Mouse (Mus musculus) liver, embryonic 13.5 days (tissue): ENCODE results near the gene Tmem38b. TPM values are rescaled to one million over a fixed set of nuclear protein-coding genes. Genes with fewer than 3 reads are reported as not detected.

Source experiments
- ATAC-seq: fragments of 200-750 bp; cut with Nextera tagmentation; 2 replicates; pipeline ENCODE4 v1.8.0; 2017; ENCODE audit warnings: low read depth, mild to moderate bottlenecking, moderate number of reproducible peaks, moderate library complexity
- DNase-seq: peaks from one replicate; pipeline ENCODE4 v3.0.0; 2022
- H3K27ac ChIP-seq: fragments of 300-500 bp; sonication (generic); 2 replicates; pipeline ENCODE4 v1.5.1; 2015; ENCODE audit warnings: moderate library complexity, mild to moderate bottlenecking, inconsistent platforms
- H3K27me3 ChIP-seq: fragments of 300-500 bp; sonication (generic); 2 replicates; pipeline ENCODE4 v1.6.1; 2015; ENCODE audit warnings: mild to moderate bottlenecking, inconsistent platforms
- H3K36me3 ChIP-seq: fragments of 300-500 bp; sonication (generic); 2 replicates; pipeline ENCODE4 v1.6.1; 2015; ENCODE audit warnings: mild to moderate bottlenecking, inconsistent platforms
- H3K4me1 ChIP-seq: fragments of 300-500 bp; sonication (generic); replicated peaks from 2 replicates; pipeline ENCODE4 v1.6.1; 2015; ENCODE audit warnings: inconsistent platforms
- H3K4me2 ChIP-seq: fragments of 300-500 bp; sonication (generic); 2 replicates; pipeline ENCODE4 v1.6.1; 2015; ENCODE audit warnings: inconsistent platforms, mild to moderate bottlenecking, moderate library complexity
- H3K4me3 ChIP-seq: fragments of 300-500 bp; sonication (generic); replicated peaks from 2 replicates; pipeline ENCODE4 v1.5.1; 2015; ENCODE audit warnings: mild to moderate bottlenecking, inconsistent platforms
- H3K9ac ChIP-seq: fragments of 300-500 bp; sonication (generic); 2 replicates; pipeline ENCODE4 v1.6.1; 2015; ENCODE audit warnings: mild to moderate bottlenecking, inconsistent platforms
- H3K9me3 ChIP-seq: fragments of 300-500 bp; sonication (generic); replicated peaks from 2 replicates; pipeline ENCODE4 v1.6.1; 2016; ENCODE audit warnings: inconsistent platforms
- WGBS: fragments of 180-500 bp; shearing (Covaris S2); methylation state at CpG from one replicate; pipeline ENCODE4 v1.1.7; 2015; ENCODE audit not compliant: insufficient replicate concordance; 5-methylcytosine and 5-hydroxymethylcytosine counted together
- polyA plus RNA-seq: library from polyadenylated mRNA; unstranded; fragments of >200 nt; fragmentation: Nextera tagmentation; extraction: Ambion mirVana; gene quantifications from 2 replicates; pipeline ENCODE4 v1.2.1, GENCODE M21; 2015

The Tmem38b gene
- 3.5 and 4.3 TPM in 2 replicates for polyA plus RNA-seq

- no peaks in the 10 kb centered on the region for H3K27me3 ChIP-seq
- ATAC-seq (peak; percentile 89), DNase-seq (peak; percentile 38)
- WGBS, result 1% methylated on average over 55 of the region's 55 CpGs
- peak within 1 kb of the TSS; percentile 39; the same call in 1 of the 2 replicates for H3K27ac ChIP-seq
- no peaks in the 10 kb centered on the region for H3K36me3 ChIP-seq
- peak within 1 kb of the TSS; percentile 79 for H3K4me3 ChIP-seq
- H3K9me3 ChIP-seq, result no peaks in the 10 kb centered on the region
- H3K4me1 ChIP-seq, result peaks cover 16% of the 10 kb centered on the region
- peak within 1 kb of the TSS; percentile 94 for H3K4me2 ChIP-seq
- peak within 1 kb of the TSS; percentile 78 for H3K9ac ChIP-seq
Observed at GRCm38 (mm10) chr4:53825821-53826605, at the start of gene Tmem38b. TSS of gene Tmem38b (plus strand) at chr4:53826045.

DNA sequence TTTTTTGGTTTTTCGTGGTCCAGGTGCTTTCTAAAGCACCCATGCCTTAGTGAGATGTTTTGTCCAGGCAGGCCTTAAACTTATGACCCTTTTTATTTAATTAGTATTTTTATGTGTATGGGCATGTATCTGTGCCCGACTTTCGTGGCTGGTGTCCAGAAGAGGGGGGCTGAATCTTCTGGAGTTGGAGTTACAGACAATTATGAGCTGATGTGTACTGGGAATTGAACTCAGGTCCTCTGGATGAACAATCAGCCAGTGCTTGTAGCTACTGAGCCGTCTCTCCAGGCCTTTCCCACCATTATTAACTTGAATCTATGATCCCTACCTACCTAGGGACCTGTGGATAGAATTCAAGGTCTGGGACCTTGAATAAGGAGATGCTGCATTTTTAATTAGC, 44.4 kb upstream of the Tmem38b start:
- 51% methylated on average over 4 of the region's 4 CpGs for WGBS
- Histone ChIP-seq H3K4me2 (no peak overlapping the region), H3K9ac (no peak overlapping the region), H3K9me3 (no peaks in the 10 kb centered on the region), H3K27me3 (peaks cover 44% of the 10 kb centered on the region), H3K4me3 (no peak overlapping the region), H3K4me1 (no peaks in the 10 kb centered on the region), H3K27ac (no peak overlapping the region), H3K36me3 (no peaks in the 10 kb centered on the region)
- DNase-seq (no peak), ATAC-seq (no peak)

DNA sequence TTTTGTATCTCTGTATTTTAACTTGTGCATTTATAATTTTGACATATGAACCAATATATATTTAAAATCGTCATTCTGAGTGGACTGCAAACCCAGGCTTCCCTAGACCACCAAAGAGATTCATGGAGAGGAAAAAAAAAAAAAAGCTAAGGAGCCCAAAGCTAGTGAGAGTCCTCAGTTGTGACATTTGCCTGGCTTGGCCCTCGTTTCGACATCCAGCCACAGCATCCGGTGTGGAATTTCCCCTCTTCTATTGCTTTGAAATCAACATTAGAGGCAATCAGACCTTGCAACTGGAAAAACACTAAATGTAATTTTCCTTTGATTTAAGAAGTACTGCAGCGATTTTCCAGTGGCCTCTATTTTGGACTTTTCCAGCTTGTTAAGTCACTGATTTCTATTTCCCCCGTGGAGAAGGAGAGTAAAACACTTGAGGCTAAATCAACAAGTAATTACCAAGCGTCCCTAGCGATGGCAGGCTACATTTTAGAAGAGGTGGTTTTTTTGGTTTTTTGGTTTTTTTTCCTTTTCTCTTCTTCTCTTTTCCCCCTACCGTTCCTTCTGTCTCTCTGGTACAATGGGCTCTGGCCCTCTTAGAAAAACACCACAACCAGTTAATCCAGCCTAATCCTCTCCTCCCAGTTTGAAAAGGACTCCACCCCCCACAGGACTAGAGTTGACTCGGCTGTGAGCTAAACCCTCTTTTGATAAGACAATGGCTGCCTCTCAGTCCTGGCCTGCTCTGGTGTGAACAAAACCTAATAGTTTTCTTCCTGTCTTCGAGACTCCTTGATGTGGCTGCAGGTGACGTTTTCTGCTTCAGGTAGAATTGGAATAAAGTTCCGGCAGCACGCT, 43.4 kb upstream of the Tmem38b start:
- Histone ChIP-seq H3K9me3 (no peaks in the 10 kb centered on the region), H3K4me3 (no peak overlapping the region), H3K9ac (no peak overlapping the region), H3K4me1 (no peaks in the 10 kb centered on the region), H3K27ac (no peak overlapping the region), H3K36me3 (no peaks in the 10 kb centered on the region), H3K4me2 (no peak overlapping the region), H3K27me3 (peaks cover 33% of the 10 kb centered on the region)
- 24% methylated on average over 14 of the region's 14 CpGs for WGBS
- no peak for ATAC-seq
- no peak for DNase-seq

GRCm38 (mm10) chr4:53785746-53786398, 40.0 kb upstream of the Tmem38b start:
- Histone ChIP-seq H3K27ac (no peak overlapping the region), H3K27me3 (no peaks in the 10 kb centered on the region), H3K4me2 (no peak overlapping the region), H3K4me1 (no peaks in the 10 kb centered on the region), H3K9ac (no peak overlapping the region), H3K9me3 (no peaks in the 10 kb centered on the region), H3K4me3 (no peak overlapping the region), H3K36me3 (no peaks in the 10 kb centered on the region)
- ATAC-seq (no peak), DNase-seq (no peak)
- WGBS, result 58% methylated on average over 15 of the region's 15 CpGs

DNA sequence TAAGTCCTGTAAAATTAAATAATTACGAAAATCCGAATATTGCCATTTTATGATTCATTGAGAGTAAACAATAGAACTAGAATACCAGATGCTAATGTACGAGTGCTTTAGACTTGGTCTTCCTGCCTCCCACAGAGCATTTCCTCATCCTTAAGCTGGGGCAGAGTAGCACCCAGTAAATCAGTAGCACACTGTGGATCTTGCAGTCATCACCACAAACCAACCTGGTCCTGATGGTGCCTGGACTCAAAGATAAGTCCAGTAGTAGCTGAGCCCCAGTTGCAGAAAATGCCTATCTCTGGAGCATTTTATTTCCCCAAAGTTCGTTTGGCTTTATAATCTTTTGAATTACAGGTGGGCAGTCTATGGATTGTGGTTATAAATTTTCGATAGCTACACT, 39.0 kb upstream of the Tmem38b start:
- DNase-seq (no peak), ATAC-seq (no peak)
- Histone ChIP-seq H3K9me3 (no peaks in the 10 kb centered on the region), H3K27me3 (no peaks in the 10 kb centered on the region), H3K4me3 (no peak overlapping the region), H3K4me2 (no peak overlapping the region), H3K4me1 (no peaks in the 10 kb centered on the region), H3K36me3 (no peaks in the 10 kb centered on the region), H3K9ac (no peak overlapping the region), H3K27ac (no peak overlapping the region)
- 53% methylated on average over 5 of the region's 5 CpGs for WGBS

GRCm38 (mm10) chr4:53789346-53789745, 36.5 kb upstream of the Tmem38b start:
- DNase-seq, result no peak
- Histone ChIP-seq H3K9ac (no peak overlapping the region), H3K4me3 (no peak overlapping the region), H3K9me3 (no peaks in the 10 kb centered on the region), H3K27me3 (no peaks in the 10 kb centered on the region), H3K27ac (no peak overlapping the region), H3K36me3 (no peaks in the 10 kb centered on the region), H3K4me1 (no peaks in the 10 kb centered on the region), H3K4me2 (no peak overlapping the region)
- ATAC-seq, result no peak
- 34% methylated on average over 4 of the region's 4 CpGs for WGBS

- ATAC-seq (no peak), DNase-seq (no peak)
- H3K27ac ChIP-seq, result no peak overlapping the region
- H3K4me3 ChIP-seq, result no peak overlapping the region
- no peaks in the 10 kb centered on the region for H3K9me3 ChIP-seq
- H3K4me2 ChIP-seq, result no peak overlapping the region
- H3K36me3 ChIP-seq, result no peaks in the 10 kb centered on the region
- WGBS, result 50% methylated on average over 5 of the region's 5 CpGs
- H3K9ac ChIP-seq, result no peak overlapping the region
- no peaks in the 10 kb centered on the region for H3K4me1 ChIP-seq
- peaks cover 5% of the 10 kb centered on the region; the same call in 1 of the 2 replicates for H3K27me3 ChIP-seq
Observed at GRCm38 (mm10) chr4:53794257-53794966, 31.4 kb upstream of the Tmem38b start.

GRCm38 (mm10) chr4:53795086-53795485, 30.8 kb upstream of the Tmem38b start:
- Histone ChIP-seq H3K4me2 (no peak overlapping the region), H3K27me3 (peaks cover 5% of the 10 kb centered on the region; the same call in 1 of the 2 replicates), H3K27ac (no peak overlapping the region), H3K4me3 (no peak overlapping the region), H3K36me3 (no peaks in the 10 kb centered on the region), H3K4me1 (no peaks in the 10 kb centered on the region), H3K9me3 (no peaks in the 10 kb centered on the region), H3K9ac (no peak overlapping the region)
- 58% methylated on average over 2 of the region's 2 CpGs for WGBS
- ATAC-seq (no peak), DNase-seq (no peak)

GRCm38 (mm10) chr4:53795706-53796105, 30.1 kb upstream of the Tmem38b start:
- no peak for ATAC-seq

DNA sequence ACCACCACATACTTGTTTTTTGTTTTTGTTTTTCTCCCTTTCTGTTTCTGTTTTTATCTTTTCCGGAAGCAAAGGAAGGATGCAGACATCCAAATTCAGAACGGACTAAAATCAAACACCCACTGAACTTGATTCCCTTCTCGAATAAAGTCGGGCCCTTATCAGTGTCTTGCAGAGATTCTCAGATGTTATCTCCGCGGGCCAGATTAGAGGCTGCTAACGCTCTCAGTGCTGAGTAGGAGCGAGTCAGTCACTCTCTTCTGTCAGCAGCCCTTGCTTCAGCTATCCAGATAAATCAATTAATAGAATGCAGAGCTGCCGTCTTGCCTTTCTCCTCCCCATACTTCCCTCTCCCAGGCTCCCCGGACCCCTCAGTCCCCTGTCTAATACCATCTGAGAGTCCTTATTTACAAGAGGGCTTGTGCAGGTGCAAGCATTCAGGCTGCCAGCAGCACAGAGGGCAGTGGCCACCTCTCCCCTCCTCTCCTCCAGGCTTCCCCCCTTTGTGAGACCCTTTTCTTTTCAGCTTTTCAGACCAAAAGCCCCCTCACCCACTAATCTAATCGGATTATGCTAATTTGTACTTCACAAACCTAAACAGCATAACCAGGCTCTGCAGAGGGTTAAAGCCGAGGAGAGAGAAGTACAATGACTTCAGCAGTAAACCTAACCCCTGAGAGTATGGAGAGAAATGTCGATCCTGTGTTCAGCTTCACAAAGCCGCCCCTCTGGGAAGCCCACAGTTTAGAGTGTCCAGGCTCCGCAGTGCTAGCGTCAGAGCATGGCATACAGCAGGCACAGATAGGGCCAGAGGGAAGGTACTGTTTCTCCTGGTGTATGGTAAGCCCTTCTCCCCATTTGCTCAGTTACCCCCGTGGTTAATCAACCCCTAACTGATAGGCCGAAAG, 28.7 kb upstream of the Tmem38b start:
- Histone ChIP-seq H3K9me3 (no peaks in the 10 kb centered on the region), H3K4me1 (no peaks in the 10 kb centered on the region), H3K4me2 (no peak overlapping the region), H3K4me3 (no peak overlapping the region), H3K9ac (no peak overlapping the region), H3K27me3 (peaks cover 5% of the 10 kb centered on the region; the same call in 1 of the 2 replicates), H3K36me3 (no peaks in the 10 kb centered on the region), H3K27ac (no peak overlapping the region)
- DNase-seq (no peak), ATAC-seq (no peak)
- 21% methylated on average over 18 of the region's 18 CpGs for WGBS

More at GRCm38 (mm10) chr4:53795706-53796105, 30.1 kb upstream of the Tmem38b start:
- Histone ChIP-seq H3K27me3 (peaks cover 5% of the 10 kb centered on the region; the same call in 1 of the 2 replicates), H3K4me3 (no peak overlapping the region), H3K4me1 (no peaks in the 10 kb centered on the region), H3K9me3 (no peaks in the 10 kb centered on the region), H3K4me2 (no peak overlapping the region), H3K9ac (no peak overlapping the region), H3K36me3 (no peaks in the 10 kb centered on the region), H3K27ac (no peak overlapping the region)
- DNase-seq, result no peak
- WGBS, result 61% methylated on average over 2 of the region's 2 CpGs
